Mouse (Mus musculus): ENCODE measurements around the gene Fpr2. TPM values are rescaled to one million over a fixed set of nuclear protein-coding genes. Genes with fewer than 3 reads are reported as not detected.

Gene Fpr2
- 1.7 TPM for polyA plus RNA-seq (2014; fragmentation: Illumina TruSeq; extraction: RNeasy Lipid Tissue Mini Kit (QIAGEN cat#74804); ENCODE audit: low read depth, low replicate concordance)

GRCm38 (mm10) chr17:17887774-17888248 is at the start of gene Fpr2, which contains the start of gene Fpr3:
TSS of gene Fpr2 (plus strand) at chr17:17887824.
TSS of gene Fpr3 (plus strand) at chr17:17887852.

DNA sequence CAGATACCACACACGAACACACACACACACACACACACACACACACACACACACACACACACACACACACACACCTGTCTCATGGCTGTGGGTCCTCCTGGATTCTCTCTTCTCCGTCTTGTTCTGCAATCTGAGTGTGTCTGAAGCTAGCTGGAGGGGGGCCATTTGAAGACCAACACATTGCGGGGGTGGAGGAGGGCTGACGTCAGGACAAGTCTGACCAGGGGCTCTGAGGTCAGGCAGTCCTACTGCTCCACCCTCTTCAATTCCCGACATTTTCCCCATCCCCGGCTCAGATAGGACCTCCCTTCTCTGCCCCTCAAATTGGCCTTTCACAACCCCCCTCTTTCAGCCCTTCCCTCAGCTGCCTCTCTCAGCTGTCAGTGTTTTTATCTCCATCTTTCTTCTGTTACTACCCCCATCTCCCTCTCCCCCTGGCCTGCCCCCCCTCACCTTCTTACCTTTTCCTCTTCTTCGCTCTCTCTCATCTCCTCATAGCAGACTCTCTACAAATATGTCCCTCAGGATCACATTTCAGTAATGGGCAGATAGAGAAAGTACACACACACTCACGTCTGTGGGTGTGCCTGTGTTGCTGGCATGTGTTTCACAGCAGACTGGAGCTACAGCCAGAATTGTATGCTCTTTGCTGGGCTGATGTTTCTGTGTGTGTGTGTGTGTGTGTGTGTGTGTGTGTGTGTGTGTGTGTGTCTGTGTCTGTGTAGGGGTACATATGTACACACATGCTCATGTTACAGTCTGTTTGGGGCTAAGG is 32.4 kb upstream of the Fpr2 start, which contains the start of gene Has1:
Gene Has1 (minus strand): TSS at position 142 of the 775 bp plus-strand sequence.

DNA sequence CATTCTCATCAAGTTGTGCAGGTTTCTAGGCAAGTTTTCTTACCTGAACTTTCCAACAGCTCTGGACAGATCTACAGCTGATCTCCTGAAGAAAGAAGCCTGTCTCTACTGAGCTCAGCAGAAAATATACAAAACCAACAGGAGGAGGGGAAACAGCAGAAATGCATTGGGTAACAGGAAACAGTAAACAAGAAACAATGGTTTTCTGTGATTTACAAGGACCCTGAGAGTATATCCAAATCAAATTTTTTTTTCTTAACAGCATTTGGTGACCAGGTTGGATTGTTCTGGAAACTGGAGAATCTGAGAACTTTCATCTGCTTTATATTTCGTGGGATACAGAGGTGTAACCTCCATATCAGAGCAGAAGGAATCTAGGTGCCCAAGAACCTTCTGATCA is 3.8 kb upstream of the Fpr2 start, which contains the start of gene Fpr1:
Gene Fpr1 (minus strand): TSS at position 101 of the 400 bp plus-strand sequence.

Other genes starting within 250 kb of the Fpr2 start
- gene Vmn2r90, start 184.1 kb upstream of the Fpr2 start, polyA plus RNA-seq (2014; fragmentation: Illumina TruSeq; extraction: RNeasy Lipid Tissue Mini Kit (QIAGEN cat#74804); ENCODE audit: low read depth, low replicate concordance) = not detected
- gene Spaca6, start 60.7 kb upstream of the Fpr2 start, polyA plus RNA-seq (2014; fragmentation: Illumina TruSeq; extraction: RNeasy Lipid Tissue Mini Kit (QIAGEN cat#74804); ENCODE audit: low read depth, low replicate concordance) = 28.1 TPM
- not detected for gene Has1, start 32.6 kb upstream of the Fpr2 start, polyA plus RNA-seq (2014; fragmentation: Illumina TruSeq; extraction: RNeasy Lipid Tissue Mini Kit (QIAGEN cat#74804); ENCODE audit: low read depth, low replicate concordance)
- not detected for gene Fpr1, start 3.9 kb upstream of the Fpr2 start, polyA plus RNA-seq (2014; fragmentation: Illumina TruSeq; extraction: RNeasy Lipid Tissue Mini Kit (QIAGEN cat#74804); ENCODE audit: low read depth, low replicate concordance)
- gene Fpr3, start within 50 bp of the Fpr2 start, polyA plus RNA-seq (2014; fragmentation: Illumina TruSeq; extraction: RNeasy Lipid Tissue Mini Kit (QIAGEN cat#74804); ENCODE audit: low read depth, low replicate concordance) = not detected
- gene Fpr-rs4, start 133.9 kb downstream of the Fpr2 start, polyA plus RNA-seq (2014; fragmentation: Illumina TruSeq; extraction: RNeasy Lipid Tissue Mini Kit (QIAGEN cat#74804); ENCODE audit: low read depth, low replicate concordance) = not detected
- not detected for gene Vmn2r124, start 161.6 kb downstream of the Fpr2 start, polyA plus RNA-seq (2014; fragmentation: Illumina TruSeq; extraction: RNeasy Lipid Tissue Mini Kit (QIAGEN cat#74804); ENCODE audit: low read depth, low replicate concordance)
- gene Vmn2r91, start 197.2 kb downstream of the Fpr2 start, polyA plus RNA-seq (2014; fragmentation: Illumina TruSeq; extraction: RNeasy Lipid Tissue Mini Kit (QIAGEN cat#74804); ENCODE audit: low read depth, low replicate concordance) = not detected

Measured in sigmoid colon, adult 10 weeks (tissue).